ENCODE assay signal across 7 mouse cellular contexts in the genomic region with DNA sequence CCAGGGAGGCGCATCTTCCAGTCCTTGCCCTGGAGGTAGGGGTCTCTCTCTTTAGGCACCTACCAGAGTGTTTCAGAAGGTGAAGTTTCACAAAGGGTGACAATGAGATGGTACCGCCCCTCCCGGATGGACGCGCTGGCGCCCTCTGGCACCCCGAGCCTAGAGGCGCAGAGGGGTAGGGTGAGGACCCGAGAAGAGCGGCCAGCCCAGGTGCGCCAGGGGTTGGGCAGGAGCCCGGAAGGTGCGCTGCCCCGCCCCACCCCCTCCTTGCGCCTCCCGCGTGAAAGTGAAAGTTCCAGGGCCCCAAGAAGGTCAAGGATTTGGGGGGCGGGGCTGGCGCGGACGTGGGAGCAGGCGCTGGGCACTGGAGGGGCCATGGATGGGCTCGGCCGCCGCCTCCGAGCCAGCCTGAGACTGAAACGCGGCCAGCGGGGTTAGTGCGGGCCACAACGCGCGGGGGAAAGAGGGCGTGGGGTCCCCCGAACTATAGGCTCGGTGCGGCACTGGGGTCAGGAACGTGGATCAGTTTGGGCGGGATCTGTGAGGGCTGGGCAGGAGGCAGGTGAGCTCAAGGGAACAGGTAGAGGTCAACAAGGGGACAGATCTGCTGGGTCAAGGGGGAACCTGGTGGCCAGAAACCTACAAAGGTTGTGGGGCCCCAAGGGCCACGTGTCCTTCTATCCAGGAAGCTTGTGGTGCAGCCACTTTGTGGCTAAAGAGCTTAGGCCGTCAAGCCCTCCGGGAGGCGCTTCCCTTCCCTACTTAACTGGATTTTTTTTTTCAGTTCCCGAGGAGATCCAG. TPM values are rescaled to one million over a fixed set of nuclear protein-coding genes. Genes with fewer than 3 reads are reported as not detected.
DNase-seq lines count a peak whose midpoint lies in the region; ATAC-seq and TF ChIP-seq lines count a peak whose summit lies in the region.

TSS of gene Dennd2d (plus strand) at position 125 of the 801 bp plus-strand sequence.

- no peak within 1 kb of the TSS for H3K27ac ChIP-seq in forebrain, embryonic 14.5 days (ENCODE audit: low read depth, low read length)
- no peak within 1 kb of the TSS for H3K27ac ChIP-seq in lung, embryonic 14.5 days (ENCODE audit: low read depth)

- ATAC-seq in forebrain, embryonic 14.5 days = peak; percentile 67
- peak; percentile 80 for ATAC-seq in lung, embryonic 14.5 days (ENCODE audit: insufficient read depth)
- ATAC-seq in neutrophil, adult 5-6 weeks (ENCODE audit: extremely low read depth, insufficient number of reproducible peaks, low FRiP score, poor library complexity, severe bottlenecking) = peak; percentile 74

- WGBS in forebrain, embryonic 14.5 days = 2% methylated on average over 44 of the region's 44 CpGs
- 2% methylated on average over 44 of the region's 44 CpGs for WGBS in lung, embryonic 14.5 days

- peak within 1 kb of the TSS; percentile 63 for H3K9ac ChIP-seq in forebrain, embryonic 14.5 days (ENCODE audit: low read length)
- H3K9ac ChIP-seq in lung, embryonic 14.5 days = peak within 1 kb of the TSS; percentile 69

- 0 out of 2 replicates have a peak, but pooled peaks cover 3% of the 10 kb centered on the region for H3K27me3 ChIP-seq in forebrain, embryonic 14.5 days (replicated peaks; ENCODE audit: control insufficient read depth, insufficient read depth, low read length)
- no peaks in the 10 kb centered on the region for H3K27me3 ChIP-seq in lung, embryonic 14.5 days (ENCODE audit: insufficient read depth, low read length)

- no peaks in the 10 kb centered on the region for H3K36me3 ChIP-seq in forebrain, embryonic 14.5 days (ENCODE audit: control insufficient read depth, insufficient read depth, low read length)
- no peaks in the 10 kb centered on the region for H3K36me3 ChIP-seq in lung, embryonic 14.5 days (ENCODE audit: insufficient read depth)

- no peaks in the 10 kb centered on the region for H3K9me3 ChIP-seq in forebrain, embryonic 14.5 days (replicated peaks; ENCODE audit: control insufficient read depth, low read length)
- no peaks in the 10 kb centered on the region for H3K9me3 ChIP-seq in lung, embryonic 14.5 days (ENCODE audit: low read depth, low read length)

- peak; percentile 51 to 64 for DNase-seq in CD8-positive naive resting alpha-beta T cell, adult 2 months (ENCODE audit: low read depth in 2 of 2, low spot score in 2 of 2)
- peak; percentile 72 for DNase-seq in T-cell, adult 2 months (ENCODE audit: low spot score)
- DNase-seq in forebrain, embryonic 14.5 days (ENCODE audit: low spot score) = peak; percentile 5
- DNase-seq in kidney, adult 11 months = peak; percentile 52
- DNase-seq in lung, embryonic 14.5 days = peak; percentile 49
- DNase-seq in urinary bladder, postnatal 4 days (ENCODE audit: low spot score in 2 of 2) = peak; percentile 33 to 61

- H3K4me2 ChIP-seq in forebrain, embryonic 14.5 days (ENCODE audit: low read length) = peak within 1 kb of the TSS; percentile 95
- peak within 1 kb of the TSS; percentile 86 for H3K4me2 ChIP-seq in lung, embryonic 14.5 days

- peak; percentile 16; the same call in 1 of the 2 replicates for TF ChIP-seq CTCF in lung, embryonic 14.5 days (IDR thresholded peaks at IDR 0.05; ENCODE audit: low read depth)

- peak within 1 kb of the TSS; percentile 52 for H3K4me3 ChIP-seq in forebrain, embryonic 14.5 days (ENCODE audit: low read depth, low read length)
- peak within 1 kb of the TSS; percentile 58 for H3K4me3 ChIP-seq in lung, embryonic 14.5 days (ENCODE audit: low read depth, low read length)

- H3K4me1 ChIP-seq in forebrain, embryonic 14.5 days (ENCODE audit: control insufficient read depth, insufficient read depth, low read length) = peaks cover 7% of the 10 kb centered on the region; the same call in 1 of the 2 replicates
- H3K4me1 ChIP-seq in lung, embryonic 14.5 days (ENCODE audit: insufficient read depth) = no peaks in the 10 kb centered on the region

RNA-seq across cellular contexts. Expression of gene Dennd2d, which starts in this region (rescaled TPM):
- polyA plus RNA-seq in forebrain, embryonic 14.5 days (2014; fragmentation: Nextera tagmentation; extraction: Ambion mirVana) = 0.42 and 0.56 TPM in 2 replicates
- 7.8 and 8.8 TPM in 2 replicates for polyA plus RNA-seq in lung, embryonic 14.5 days (2014; fragmentation: Nextera tagmentation; extraction: Ambion mirVana)
- 72.7 and 76.0 TPM in 2 replicates for total RNA-seq in neutrophil, adult 5-6 weeks (2017)

Comparison
In these comparisons a context has a peak if more than half of its experiments do, and no peak if none do; other contexts are left out.
1. Peak in DNase-seq, ATAC-seq, H3K4me3 ChIP-seq, H3K9ac ChIP-seq and H3K4me2 ChIP-seq in forebrain, embryonic 14.5 days; RNA of the gene not detected or under 1 TPM.
2. DNase-seq: peak in every context shown above with its lines; median percentile 72 in T-cell, adult 2 months; 58 in CD8-positive naive resting alpha-beta T cell, adult 2 months; 52 in kidney, adult 11 months; 49 in lung, embryonic 14.5 days; 47 in urinary bladder, postnatal 4 days; 5 in forebrain, embryonic 14.5 days.